Mouse (Mus musculus): ENCODE results near the gene Gm49387. TPM values are rescaled to one million over a fixed set of nuclear protein-coding genes. Genes with fewer than 3 reads are reported as not detected.

Gm49387 gene
- polyA plus RNA-seq, 1 experiment from 2014 or later, result 0.69 TPM

DNA sequence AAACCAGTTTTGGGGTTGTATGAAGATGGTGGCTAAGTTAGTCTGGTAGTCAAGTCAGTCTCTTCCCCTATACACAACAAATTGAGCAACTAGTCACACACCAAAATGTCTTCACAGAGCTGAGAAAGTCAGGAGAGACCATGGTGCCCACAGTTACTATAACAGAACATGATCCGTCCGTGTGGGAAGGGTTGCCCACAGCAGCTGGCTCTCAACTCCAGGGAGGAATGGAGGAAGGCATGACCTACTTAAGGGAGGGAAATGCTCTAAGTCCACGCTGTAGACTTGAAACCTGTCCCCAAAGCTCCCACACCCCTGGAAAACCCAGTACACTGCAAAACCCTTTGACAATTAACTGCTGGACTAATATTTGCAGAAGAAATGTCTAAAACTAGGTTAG, 130.4 kb downstream of the Gm49387 start:
- Histone ChIP-seq H3K27ac (no peak overlapping the region), H3K4me3 (replicated peaks) (no peak overlapping the region), H3K4me1 (replicated peaks) (no peaks in the 10 kb centered on the region), H3K9ac (no peak overlapping the region), H3K4me2 (no peak overlapping the region), H3K27me3 (no peaks in the 10 kb centered on the region), H3K9me3 (replicated peaks) (no peaks in the 10 kb centered on the region), H3K36me3 (peaks cover 64% of the 10 kb centered on the region)
- no peak for ATAC-seq (ENCODE audit: low read depth)
- DNase-seq, result no peak
- 89% methylated on average over 3 of the region's 3 CpGs for WGBS (ENCODE audit: insufficient replicate concordance)

DNA sequence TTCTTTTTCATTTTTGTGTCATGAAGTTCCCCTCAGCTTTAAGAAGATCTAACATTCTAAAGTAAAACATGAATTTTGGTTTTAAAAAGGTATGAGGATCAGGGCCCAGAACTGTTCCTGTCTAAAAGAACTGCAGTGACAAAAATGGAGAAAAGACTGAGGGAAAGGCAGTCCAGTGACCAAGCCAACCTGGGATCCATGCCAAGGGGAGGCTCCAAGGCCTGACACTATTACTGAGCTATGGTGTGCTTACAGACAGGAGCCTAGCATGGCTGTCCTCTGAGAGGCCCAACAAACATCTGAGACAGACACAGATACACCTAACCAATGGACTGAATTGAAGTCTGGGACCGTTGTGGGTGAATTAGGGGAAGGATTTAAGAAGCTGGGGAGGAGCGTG, 130.8 kb downstream of the Gm49387 start:
- Histone ChIP-seq H3K27me3 (no peaks in the 10 kb centered on the region), H3K27ac (no peak overlapping the region), H3K4me3 (replicated peaks) (no peak overlapping the region), H3K36me3 (peaks cover 68% of the 10 kb centered on the region), H3K4me2 (no peak overlapping the region), H3K9me3 (replicated peaks) (no peaks in the 10 kb centered on the region), H3K9ac (no peak overlapping the region), H3K4me1 (replicated peaks) (no peaks in the 10 kb centered on the region)
- DNase-seq (no peak), ATAC-seq (ENCODE audit: low read depth) (no peak)
- 93% methylated on average over 2 of the region's 2 CpGs for WGBS (ENCODE audit: insufficient replicate concordance)

DNA sequence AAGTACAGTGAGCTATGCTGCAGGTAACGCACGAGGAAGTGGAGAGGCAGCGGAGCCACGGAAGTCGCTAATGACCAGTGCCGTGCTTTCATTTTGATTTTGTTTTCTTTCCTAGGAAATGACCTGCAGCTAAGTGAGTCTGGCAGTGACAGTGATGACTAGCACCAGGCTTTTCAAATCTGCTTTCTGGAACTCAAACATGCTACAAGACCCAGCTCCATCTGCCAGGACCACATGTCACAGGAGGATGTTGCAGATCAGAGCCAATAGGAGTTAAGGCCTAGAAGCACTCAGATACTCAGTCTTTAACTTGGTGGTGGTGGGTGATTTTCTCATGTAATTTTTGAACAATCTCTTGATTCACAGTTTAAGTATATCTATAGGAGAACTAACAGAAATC, 134.2 kb downstream of the Gm49387 start:
- Histone ChIP-seq H3K36me3 (peaks cover 94% of the 10 kb centered on the region), H3K4me3 (replicated peaks) (no peak overlapping the region), H3K4me1 (replicated peaks) (no peaks in the 10 kb centered on the region), H3K27ac (no peak overlapping the region), H3K9me3 (replicated peaks) (no peaks in the 10 kb centered on the region), H3K27me3 (no peaks in the 10 kb centered on the region), H3K4me2 (no peak overlapping the region), H3K9ac (no peak overlapping the region)
- WGBS (ENCODE audit: insufficient replicate concordance), result 95% methylated on average over 6 of the region's 6 CpGs
- no peak for ATAC-seq (ENCODE audit: low read depth)
- no peak for DNase-seq

DNA sequence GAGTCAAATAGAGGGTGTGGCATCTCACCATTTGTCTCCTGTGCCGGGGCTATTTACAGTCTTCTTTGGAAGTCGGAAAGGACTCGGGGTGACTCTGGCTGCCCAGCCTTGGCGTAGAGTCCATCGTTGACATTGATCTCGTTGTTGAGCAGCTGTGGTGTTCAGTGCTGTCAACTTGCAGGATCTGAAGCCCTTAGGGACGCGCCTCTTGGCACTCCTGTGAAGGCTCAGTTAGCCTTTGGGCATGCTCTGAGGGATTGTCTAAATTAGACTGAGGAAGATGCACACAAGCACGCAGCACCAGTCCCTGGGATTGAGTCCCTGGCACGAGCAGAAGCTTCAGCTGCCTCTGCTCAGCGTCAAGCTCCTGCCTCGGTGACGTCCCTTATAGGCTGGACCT, 137.3 kb downstream of the Gm49387 start:
- Histone ChIP-seq H3K27ac (no peak overlapping the region), H3K4me1 (replicated peaks) (peaks cover 4% of the 10 kb centered on the region), H3K4me2 (no peak overlapping the region), H3K4me3 (replicated peaks) (no peak overlapping the region), H3K9me3 (replicated peaks) (no peaks in the 10 kb centered on the region), H3K36me3 (peaks cover 97% of the 10 kb centered on the region), H3K9ac (no peak overlapping the region), H3K27me3 (no peaks in the 10 kb centered on the region)
- ATAC-seq (ENCODE audit: low read depth) (no peak), DNase-seq (no peak)
- WGBS (ENCODE audit: insufficient replicate concordance), result 86% methylated on average over 13 of the region's 13 CpGs

Other genes with a start within 250 kb of the Gm49387 start
- 13.3 and 16.2 TPM in 2 replicates for gene Sh3bp5, start 204.8 kb downstream of the Gm49387 start, polyA plus RNA-seq (2015; fragmentation: Nextera tagmentation; extraction: Ambion mirVana)
- 24.1 and 31.7 TPM in 2 replicates for gene Eaf1, start 146.5 kb downstream of the Gm49387 start, polyA plus RNA-seq (2015; fragmentation: Nextera tagmentation; extraction: Ambion mirVana)
- 36.5 and 43.0 TPM in 2 replicates for gene Mettl6, start 145.8 kb downstream of the Gm49387 start, polyA plus RNA-seq (2015; fragmentation: Nextera tagmentation; extraction: Ambion mirVana)
- gene Colq, start 49.5 kb downstream of the Gm49387 start, polyA plus RNA-seq (2015; fragmentation: Nextera tagmentation; extraction: Ambion mirVana), result 0.08 and 0.10 TPM in 2 replicates
- 8.9 TPM in 2 replicates for gene Btd, start 150 bp upstream of the Gm49387 start, polyA plus RNA-seq (2015; fragmentation: Nextera tagmentation; extraction: Ambion mirVana)
- 8.1 and 9.6 TPM in 2 replicates for gene Hacl1, start 408 bp upstream of the Gm49387 start, polyA plus RNA-seq (2015; fragmentation: Nextera tagmentation; extraction: Ambion mirVana)
- 3.0 and 4.2 TPM in 2 replicates for gene Ankrd28, start 189.8 kb upstream of the Gm49387 start, polyA plus RNA-seq (2015; fragmentation: Nextera tagmentation; extraction: Ambion mirVana)